ENCODE assay signal across 27 mouse cellular contexts in genomic region chr11:72771461-72771860, GRCm38 (mm10). TPM values are rescaled to one million over a fixed set of nuclear protein-coding genes. Genes with fewer than 3 reads are reported as not detected.
DNase-seq lines count a peak whose midpoint lies in the region; ATAC-seq and TF ChIP-seq lines count a peak whose summit lies in the region.
"Had no signal": no experiment of that assay in that cellular context is flagged by ENCODE, and none has a peak within 500 bp of the region (broad histone marks: within the 10 kb centered on the region; RNA-seq: fewer than 3 reads in every experiment).

No protein-coding gene starts in this region.

- peaks cover 19% of the 10 kb centered on the region for H3K36me3 ChIP-seq in forebrain, postnatal 0 days (ENCODE audit: insufficient read depth)
- peaks cover 40% of the 10 kb centered on the region for H3K36me3 ChIP-seq in forebrain, embryonic 14.5 days (ENCODE audit: control insufficient read depth, insufficient read depth, low read length)
- peaks cover 7% of the 10 kb centered on the region; the same call in 1 of the 2 replicates for H3K36me3 ChIP-seq in hindbrain, embryonic 16.5 days (ENCODE audit: control insufficient read depth, insufficient read depth, low read length)
- peaks cover 3% of the 10 kb centered on the region; the same call in 1 of the 2 replicates for H3K36me3 ChIP-seq in stomach, postnatal 0 days (ENCODE audit: control insufficient read depth, insufficient read depth, low read length)

- DNase-seq in forebrain, postnatal 0 days, result no peak
- DNase-seq in forebrain, embryonic 14.5 days (ENCODE audit: low spot score), result no peak
- DNase-seq in retina, postnatal 1 day, result peak; percentile 5
- no peak for DNase-seq in retina, embryonic 14.5 days (ENCODE audit: low spot score)
- peak; percentile 47 for DNase-seq in lung, postnatal 10 days
- DNase-seq in kidney, postnatal 4 days, result no peak
- DNase-seq in stomach, postnatal 0 days (ENCODE audit: low spot score), result no peak
- DNase-seq: adrenal gland, adult 8-10 months; cerebellum, adult 8-10 months; cerebellum, postnatal 25 days; embryo, embryonic 11 days; gastrocnemius, postnatal 14 days; heart, postnatal 14 days; kidney, adult 8-10 months; kidney, postnatal 10 days; layer of hippocampus, adult 9-11 months; liver; midbrain, embryonic 14.5 days; right cerebral cortex, postnatal 4 days; thymus, postnatal 14 days had no signal

- H3K4me3 ChIP-seq in forebrain, postnatal 0 days (ENCODE audit: low read depth, low read length), result no peak overlapping the region
- H3K4me3 ChIP-seq in forebrain, embryonic 14.5 days (ENCODE audit: low read depth, low read length), result no peak overlapping the region
- no peak overlapping the region for H3K4me3 ChIP-seq in hindbrain, embryonic 16.5 days (ENCODE audit: low read length)
- no peak overlapping the region for H3K4me3 ChIP-seq in stomach, postnatal 0 days (ENCODE audit: low read depth, low read length)
- H3K4me3 ChIP-seq: embryonic facial prominence, embryonic 15.5 days; forebrain, embryonic 12.5 days; hindbrain, embryonic 10.5 days; hindbrain, embryonic 15.5 days had no signal

- ATAC-seq in forebrain, postnatal 0 days, result peak; percentile 36; the same call in 1 of the 2 replicates
- no peak for ATAC-seq in forebrain, embryonic 14.5 days
- no peak for ATAC-seq in hindbrain, embryonic 16.5 days
- no peak for ATAC-seq in stomach, postnatal 0 days (ENCODE audit: low FRiP score, low TSS enrichment)
- ATAC-seq: CD4-positive, CD25-positive, alpha-beta regulatory T cell, adult 4 months had no signal

- H3K27ac ChIP-seq in forebrain, postnatal 0 days (ENCODE audit: low read depth, low read length), result no peak overlapping the region
- H3K27ac ChIP-seq in forebrain, embryonic 14.5 days (ENCODE audit: low read depth, low read length), result no peak overlapping the region
- no peak overlapping the region for H3K27ac ChIP-seq in hindbrain, embryonic 16.5 days (ENCODE audit: low read depth, low read length)
- no peak overlapping the region for H3K27ac ChIP-seq in stomach, postnatal 0 days (replicated peaks)
- H3K27ac ChIP-seq: embryonic facial prominence, embryonic 15.5 days; forebrain, embryonic 12.5 days; hindbrain, embryonic 10.5 days; hindbrain, embryonic 15.5 days; liver, embryonic 14.5 days had no signal

- TF ChIP-seq CTCF in forebrain, postnatal 0 days (IDR thresholded peaks at IDR 0.05; ENCODE audit: low read depth), result no peak
- TF ChIP-seq CTCF in stomach, postnatal 0 days (IDR thresholded peaks at IDR 0.05; ENCODE audit: low read depth), result no peak

- no peaks in the 10 kb centered on the region for H3K9me3 ChIP-seq in forebrain, postnatal 0 days (ENCODE audit: low read length)
- H3K9me3 ChIP-seq in forebrain, embryonic 14.5 days (replicated peaks; ENCODE audit: control insufficient read depth, low read length), result no peaks in the 10 kb centered on the region
- H3K9me3 ChIP-seq in hindbrain, embryonic 16.5 days (ENCODE audit: control insufficient read depth, low read length), result no peaks in the 10 kb centered on the region
- H3K9me3 ChIP-seq in stomach, postnatal 0 days (ENCODE audit: control insufficient read depth, low read length), result no peaks in the 10 kb centered on the region
- H3K9me3 ChIP-seq: embryonic facial prominence, embryonic 15.5 days; forebrain, embryonic 12.5 days; hindbrain, embryonic 10.5 days; hindbrain, embryonic 15.5 days had no signal

- TF ChIP-seq EP300 in stomach, postnatal 0 days (optimal IDR thresholded peaks at IDR 0.05), result no peak

- H3K27me3 ChIP-seq in forebrain, postnatal 0 days (ENCODE audit: insufficient read depth, low read length), result no peaks in the 10 kb centered on the region
- no peaks in the 10 kb centered on the region for H3K27me3 ChIP-seq in forebrain, embryonic 14.5 days (replicated peaks; ENCODE audit: control insufficient read depth, insufficient read depth, low read length)
- no peaks in the 10 kb centered on the region for H3K27me3 ChIP-seq in hindbrain, embryonic 16.5 days (replicated peaks; ENCODE audit: control insufficient read depth, insufficient read depth, low read length)
- no peaks in the 10 kb centered on the region for H3K27me3 ChIP-seq in stomach, postnatal 0 days (ENCODE audit: control insufficient read depth, insufficient read depth, low read length)
- H3K27me3 ChIP-seq: embryonic facial prominence, embryonic 15.5 days; forebrain, embryonic 12.5 days; hindbrain, embryonic 15.5 days had no signal

- H3K4me1 ChIP-seq in forebrain, postnatal 0 days (ENCODE audit: insufficient read depth), result no peaks in the 10 kb centered on the region
- no peaks in the 10 kb centered on the region for H3K4me1 ChIP-seq in forebrain, embryonic 14.5 days (ENCODE audit: control insufficient read depth, insufficient read depth, low read length)
- H3K4me1 ChIP-seq in hindbrain, embryonic 16.5 days (ENCODE audit: control insufficient read depth, insufficient read depth, low read depth, low read length), result no peaks in the 10 kb centered on the region
- H3K4me1 ChIP-seq in stomach, postnatal 0 days (replicated peaks; ENCODE audit: control insufficient read depth, insufficient read depth), result no peaks in the 10 kb centered on the region
- H3K4me1 ChIP-seq: embryonic facial prominence, embryonic 15.5 days; forebrain, embryonic 12.5 days; hindbrain, embryonic 15.5 days had no signal

- H3K9ac ChIP-seq in forebrain, postnatal 0 days, result no peak overlapping the region
- H3K9ac ChIP-seq in forebrain, embryonic 14.5 days (ENCODE audit: low read length), result no peak overlapping the region
- no peak overlapping the region for H3K9ac ChIP-seq in hindbrain, embryonic 16.5 days (ENCODE audit: low read depth, low read length)
- H3K9ac ChIP-seq in stomach, postnatal 0 days (ENCODE audit: low read length), result no peak overlapping the region
- H3K9ac ChIP-seq: embryonic facial prominence, embryonic 15.5 days; forebrain, embryonic 12.5 days; hindbrain, embryonic 15.5 days; liver, embryonic 14.5 days had no signal

- WGBS in forebrain, postnatal 0 days, result 75% methylated on average over 4 of the region's 4 CpGs
- WGBS in forebrain, embryonic 14.5 days, result 76% methylated on average over 4 of the region's 4 CpGs
- 74% methylated on average over 4 of the region's 4 CpGs for WGBS in hindbrain, embryonic 16.5 days
- WGBS in stomach, postnatal 0 days, result 44% methylated on average over 4 of the region's 4 CpGs

- H3K4me2 ChIP-seq in forebrain, postnatal 0 days (ENCODE audit: low read depth), result no peak overlapping the region
- no peak overlapping the region for H3K4me2 ChIP-seq in forebrain, embryonic 14.5 days (ENCODE audit: low read length)
- H3K4me2 ChIP-seq in hindbrain, embryonic 16.5 days (ENCODE audit: low read length), result no peak overlapping the region
- H3K4me2 ChIP-seq in stomach, postnatal 0 days (replicated peaks; ENCODE audit: low read depth), result no peak overlapping the region
- H3K4me2 ChIP-seq: embryonic facial prominence, embryonic 15.5 days; forebrain, embryonic 12.5 days; hindbrain, embryonic 15.5 days had no signal

RNA-seq across cellular contexts. Expression of gene Cyb5d2, which starts 24.5 kb away (rescaled TPM):
- 6.8 and 7.8 TPM in 2 replicates for total RNA-seq in forebrain, postnatal 0 days (2014; rRNA removed)
- polyA plus RNA-seq in forebrain, postnatal 0 days (2015; fragmentation: Nextera tagmentation; extraction: Ambion mirVana), result 6.1 and 8.4 TPM in 2 replicates
- 4.4 and 4.5 TPM in 2 replicates for polyA plus RNA-seq in forebrain, embryonic 14.5 days (2014; fragmentation: Nextera tagmentation; extraction: Ambion mirVana)
- polyA plus RNA-seq in hindbrain, embryonic 16.5 days (2015; fragmentation: Nextera tagmentation; extraction: Ambion mirVana), result 10.2 and 11.3 TPM in 2 replicates
- polyA plus RNA-seq in stomach, postnatal 0 days (2015; fragmentation: Nextera tagmentation; extraction: Ambion mirVana), result 3.7 and 3.9 TPM in 2 replicates

RNA-seq across cellular contexts. Expression of gene Zzef1, which starts 24.6 kb away (rescaled TPM):
- total RNA-seq in forebrain, postnatal 0 days (2014; rRNA removed), result 31.5 and 37.6 TPM in 2 replicates
- 4.1 and 7.6 TPM in 2 replicates for polyA plus RNA-seq in forebrain, postnatal 0 days (2015; fragmentation: Nextera tagmentation; extraction: Ambion mirVana)
- polyA plus RNA-seq in forebrain, embryonic 14.5 days (2014; fragmentation: Nextera tagmentation; extraction: Ambion mirVana), result 9.9 and 12.9 TPM in 2 replicates
- 12.2 and 13.1 TPM in 2 replicates for polyA plus RNA-seq in hindbrain, embryonic 16.5 days (2015; fragmentation: Nextera tagmentation; extraction: Ambion mirVana)
- 5.2 and 5.4 TPM in 2 replicates for polyA plus RNA-seq in stomach, postnatal 0 days (2015; fragmentation: Nextera tagmentation; extraction: Ambion mirVana)

Comparison
In these comparisons a context has a peak if more than half of its experiments do, and no peak if none do; other contexts are left out.
1. DNase-seq: peak in retina, postnatal 1 day (single experiment) and lung, postnatal 10 days (single experiment); none in forebrain, postnatal 0 days (single experiment), forebrain, embryonic 14.5 days (single experiment), retina, embryonic 14.5 days (single experiment), kidney, postnatal 4 days (0 of 2) and stomach, postnatal 0 days (single experiment).